Mouse (Mus musculus): ENCODE measurements around the gene 4933421I07Rik. TPM values are rescaled to one million over a fixed set of nuclear protein-coding genes. Genes with fewer than 3 reads are reported as not detected.

4933421I07Rik gene
- not detected in 2 replicates for polyA plus RNA-seq (2014; fragmentation: Nextera tagmentation; extraction: Ambion mirVana)

- H3K36me3 ChIP-seq (replicated peaks; ENCODE audit: control insufficient read depth, insufficient read depth, low read depth, low read length), result no peaks in the 10 kb centered on the region
- H3K27me3 ChIP-seq (ENCODE audit: control insufficient read depth, insufficient read depth, low read length), result no peaks in the 10 kb centered on the region
- H3K27ac ChIP-seq (replicated peaks; ENCODE audit: low read depth, low read length), result no peak within 1 kb of the TSS
- H3K9me3 ChIP-seq (replicated peaks; ENCODE audit: control insufficient read depth, low read length), result peaks cover 2% of the 10 kb centered on the region; the same call in 1 of the 2 replicates
- no peak within 1 kb of the TSS for H3K4me3 ChIP-seq (ENCODE audit: low read depth, low read length)
- ATAC-seq (replicated peaks; ENCODE audit: insufficient number of reproducible peaks, low FRiP score, low TSS enrichment, low read depth) (no peak), DNase-seq (ENCODE audit: low spot score) (no peak)
- H3K4me1 ChIP-seq (ENCODE audit: control insufficient read depth, insufficient read depth, low read length), result no peaks in the 10 kb centered on the region
- no peak within 1 kb of the TSS for H3K4me2 ChIP-seq (ENCODE audit: low read depth, low read length)
- H3K9ac ChIP-seq (replicated peaks; ENCODE audit: low read length), result no peak within 1 kb of the TSS
- WGBS, result 83% methylated on average over 5 of the region's 5 CpGs
Measured at GRCm38 (mm10) chr7:42447850-42448249, at the start of gene 4933421I07Rik. TSS of gene 4933421I07Rik (minus strand) at chr7:42448120.

GRCm38 (mm10) chr7:42497356-42497755 is 49.4 kb upstream of the 4933421I07Rik start:
- no peak overlapping the region for H3K27ac ChIP-seq (replicated peaks; ENCODE audit: low read depth, low read length)
- H3K4me1 ChIP-seq (ENCODE audit: control insufficient read depth, insufficient read depth, low read length), result no peaks in the 10 kb centered on the region
- peaks cover 4% of the 10 kb centered on the region; the same call in 1 of the 2 replicates for H3K36me3 ChIP-seq (replicated peaks; ENCODE audit: control insufficient read depth, insufficient read depth, low read depth, low read length)
- DNase-seq (ENCODE audit: low spot score) (no peak), ATAC-seq (replicated peaks; ENCODE audit: insufficient number of reproducible peaks, low FRiP score, low TSS enrichment, low read depth) (no peak)
- H3K9me3 ChIP-seq (replicated peaks; ENCODE audit: control insufficient read depth, low read length), result 0 out of 2 replicates have a peak, but pooled peaks cover 2% of the 10 kb centered on the region
- H3K4me2 ChIP-seq (ENCODE audit: low read depth, low read length), result no peak overlapping the region
- H3K27me3 ChIP-seq (ENCODE audit: control insufficient read depth, insufficient read depth, low read length), result no peaks in the 10 kb centered on the region
- H3K9ac ChIP-seq (replicated peaks; ENCODE audit: low read length), result no peak overlapping the region
- WGBS, result 89% methylated on average over 9 of the region's 9 CpGs
- no peak overlapping the region for H3K4me3 ChIP-seq (ENCODE audit: low read depth, low read length)

- Histone ChIP-seq H3K9me3 (replicated peaks; ENCODE audit: control insufficient read depth, low read length) (0 out of 2 replicates have a peak, but pooled peaks cover 2% of the 10 kb centered on the region), H3K4me1 (ENCODE audit: control insufficient read depth, insufficient read depth, low read length) (no peaks in the 10 kb centered on the region), H3K27ac (replicated peaks; ENCODE audit: low read depth, low read length) (no peak overlapping the region), H3K36me3 (replicated peaks; ENCODE audit: control insufficient read depth, insufficient read depth, low read depth, low read length) (peaks cover 4% of the 10 kb centered on the region; the same call in 1 of the 2 replicates), H3K27me3 (ENCODE audit: control insufficient read depth, insufficient read depth, low read length) (no peaks in the 10 kb centered on the region), H3K4me2 (ENCODE audit: low read depth, low read length) (no peak overlapping the region), H3K9ac (replicated peaks; ENCODE audit: low read length) (no peak overlapping the region), H3K4me3 (ENCODE audit: low read depth, low read length) (no peak overlapping the region)
- WGBS, result 83% methylated on average over 1 of the region's 1 CpGs
- no peak for DNase-seq (ENCODE audit: low spot score)
- no peak for ATAC-seq (replicated peaks; ENCODE audit: insufficient number of reproducible peaks, low FRiP score, low TSS enrichment, low read depth)
Measured at GRCm38 (mm10) chr7:42496202-42496601, 48.3 kb upstream of the 4933421I07Rik start.

GRCm38 (mm10) chr7:42490859-42491258 is 42.9 kb upstream of the 4933421I07Rik start:
- WGBS, result 92% methylated on average over 5 of the region's 5 CpGs
- Histone ChIP-seq H3K4me3 (ENCODE audit: low read depth, low read length) (no peak overlapping the region), H3K27ac (replicated peaks; ENCODE audit: low read depth, low read length) (no peak overlapping the region), H3K9ac (replicated peaks; ENCODE audit: low read length) (no peak overlapping the region), H3K9me3 (replicated peaks; ENCODE audit: control insufficient read depth, low read length) (no peaks in the 10 kb centered on the region), H3K36me3 (replicated peaks; ENCODE audit: control insufficient read depth, insufficient read depth, low read depth, low read length) (no peaks in the 10 kb centered on the region; the same call in 1 of the 2 replicates), H3K27me3 (ENCODE audit: control insufficient read depth, insufficient read depth, low read length) (no peaks in the 10 kb centered on the region), H3K4me2 (ENCODE audit: low read depth, low read length) (no peak overlapping the region), H3K4me1 (ENCODE audit: control insufficient read depth, insufficient read depth, low read length) (no peaks in the 10 kb centered on the region)
- ATAC-seq (replicated peaks; ENCODE audit: insufficient number of reproducible peaks, low FRiP score, low TSS enrichment, low read depth) (no peak), DNase-seq (ENCODE audit: low spot score) (no peak)

DNA sequence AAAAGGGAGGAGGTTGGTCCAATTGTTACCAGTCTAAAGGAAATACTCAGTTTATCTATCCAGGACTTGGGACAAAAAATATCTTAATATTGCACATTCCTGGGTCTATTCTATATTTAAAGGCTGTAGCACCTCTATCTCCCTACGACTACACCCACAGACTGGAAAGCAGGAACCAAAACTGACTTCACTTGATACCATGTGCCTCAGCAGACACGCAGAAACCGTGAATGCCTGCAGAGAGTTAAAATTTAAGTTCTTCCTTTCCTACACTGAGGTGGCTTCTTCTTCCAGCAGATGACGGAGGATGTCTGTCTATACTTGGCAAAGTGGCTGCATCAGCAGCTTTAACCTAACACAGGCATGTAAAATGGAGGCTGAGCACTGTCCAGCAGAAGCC is 42.4 kb upstream of the 4933421I07Rik start:
- WGBS, result 92% methylated on average over 4 of the region's 4 CpGs

GRCm38 (mm10) chr7:42454640-42455039 is 6.7 kb upstream of the 4933421I07Rik start:
- Histone ChIP-seq H3K27me3 (ENCODE audit: control insufficient read depth, insufficient read depth, low read length) (no peaks in the 10 kb centered on the region), H3K4me3 (ENCODE audit: low read depth, low read length) (no peak overlapping the region), H3K27ac (replicated peaks; ENCODE audit: low read depth, low read length) (no peak overlapping the region), H3K4me1 (ENCODE audit: control insufficient read depth, insufficient read depth, low read length) (no peaks in the 10 kb centered on the region), H3K9me3 (replicated peaks; ENCODE audit: control insufficient read depth, low read length) (no peaks in the 10 kb centered on the region), H3K4me2 (ENCODE audit: low read depth, low read length) (no peak overlapping the region), H3K36me3 (replicated peaks; ENCODE audit: control insufficient read depth, insufficient read depth, low read depth, low read length) (no peaks in the 10 kb centered on the region), H3K9ac (replicated peaks; ENCODE audit: low read length) (no peak overlapping the region)
- ATAC-seq (replicated peaks; ENCODE audit: insufficient number of reproducible peaks, low FRiP score, low TSS enrichment, low read depth) (no peak), DNase-seq (ENCODE audit: low spot score) (no peak)
- 73% methylated on average over 4 of the region's 4 CpGs for WGBS

More for the DNA sequence above, 42.4 kb upstream of the 4933421I07Rik start:
- Histone ChIP-seq H3K9me3 (replicated peaks; ENCODE audit: control insufficient read depth, low read length) (no peaks in the 10 kb centered on the region), H3K27ac (replicated peaks; ENCODE audit: low read depth, low read length) (no peak overlapping the region), H3K4me2 (ENCODE audit: low read depth, low read length) (no peak overlapping the region), H3K36me3 (replicated peaks; ENCODE audit: control insufficient read depth, insufficient read depth, low read depth, low read length) (no peaks in the 10 kb centered on the region; the same call in 1 of the 2 replicates), H3K9ac (replicated peaks; ENCODE audit: low read length) (no peak overlapping the region), H3K27me3 (ENCODE audit: control insufficient read depth, insufficient read depth, low read length) (no peaks in the 10 kb centered on the region), H3K4me1 (ENCODE audit: control insufficient read depth, insufficient read depth, low read length) (no peaks in the 10 kb centered on the region), H3K4me3 (ENCODE audit: low read depth, low read length) (no peak overlapping the region)
- ATAC-seq (replicated peaks; ENCODE audit: insufficient number of reproducible peaks, low FRiP score, low TSS enrichment, low read depth) (no peak), DNase-seq (ENCODE audit: low spot score) (no peak)

DNA sequence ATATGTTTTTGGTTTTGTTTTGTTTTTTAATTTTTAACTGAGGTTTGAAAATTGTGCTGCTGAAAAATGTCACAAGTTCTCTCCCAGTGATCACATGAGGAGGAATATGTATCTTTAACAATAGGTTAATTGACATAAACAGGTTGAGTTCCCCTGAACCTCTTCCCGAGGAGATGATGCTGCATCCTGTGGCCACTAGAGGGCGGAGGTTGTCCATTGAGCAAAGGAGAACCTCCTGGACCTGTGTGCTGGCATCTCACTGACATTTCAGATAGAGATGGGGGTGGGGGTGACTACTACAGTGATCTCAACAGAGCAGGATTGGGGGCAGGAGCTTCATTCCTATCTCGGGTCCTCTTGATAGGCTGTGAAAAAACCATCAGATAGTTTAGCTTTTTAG is 2.7 kb upstream of the 4933421I07Rik start:
- no peak overlapping the region for H3K4me3 ChIP-seq (ENCODE audit: low read depth, low read length)
- no peak overlapping the region for H3K27ac ChIP-seq (replicated peaks; ENCODE audit: low read depth, low read length)
- no peaks in the 10 kb centered on the region for H3K27me3 ChIP-seq (ENCODE audit: control insufficient read depth, insufficient read depth, low read length)
- ATAC-seq (replicated peaks; ENCODE audit: insufficient number of reproducible peaks, low FRiP score, low TSS enrichment, low read depth), result no peak
- H3K36me3 ChIP-seq (replicated peaks; ENCODE audit: control insufficient read depth, insufficient read depth, low read depth, low read length), result no peaks in the 10 kb centered on the region
- no peak overlapping the region for H3K4me2 ChIP-seq (ENCODE audit: low read depth, low read length)
- no peak overlapping the region for H3K9ac ChIP-seq (replicated peaks; ENCODE audit: low read length)
- 49% methylated on average over 3 of the region's 3 CpGs for WGBS
- DNase-seq (ENCODE audit: low spot score), result no peak
- H3K4me1 ChIP-seq (ENCODE audit: control insufficient read depth, insufficient read depth, low read length), result no peaks in the 10 kb centered on the region
- H3K9me3 ChIP-seq (replicated peaks; ENCODE audit: control insufficient read depth, low read length), result peaks cover 2% of the 10 kb centered on the region; the same call in 1 of the 2 replicates

DNA sequence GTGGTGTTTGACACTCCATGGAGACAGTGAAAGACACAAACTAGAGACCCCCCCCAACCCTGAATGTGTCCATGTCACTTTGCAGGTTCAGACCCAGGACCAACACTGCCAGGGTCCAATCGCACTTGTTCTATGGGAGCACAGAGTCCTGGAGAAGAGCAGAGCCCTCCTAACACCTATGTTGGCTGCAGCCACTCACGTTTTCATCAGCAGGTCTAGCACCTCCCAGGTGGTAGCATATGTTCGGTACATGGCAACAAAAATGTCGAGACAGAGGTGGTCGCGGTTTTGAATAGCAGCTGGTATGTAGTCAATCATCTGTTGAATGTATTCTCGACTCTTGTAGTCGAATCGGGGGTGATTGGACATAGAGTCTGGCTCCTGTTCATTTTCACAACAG is 568 bp downstream of the 4933421I07Rik start:
- Histone ChIP-seq H3K36me3 (replicated peaks; ENCODE audit: control insufficient read depth, insufficient read depth, low read depth, low read length) (no peaks in the 10 kb centered on the region), H3K4me2 (ENCODE audit: low read depth, low read length) (no peak overlapping the region), H3K4me1 (ENCODE audit: control insufficient read depth, insufficient read depth, low read length) (no peaks in the 10 kb centered on the region), H3K9ac (replicated peaks; ENCODE audit: low read length) (no peak overlapping the region), H3K27me3 (ENCODE audit: control insufficient read depth, insufficient read depth, low read length) (no peaks in the 10 kb centered on the region), H3K4me3 (ENCODE audit: low read depth, low read length) (no peak overlapping the region), H3K27ac (replicated peaks; ENCODE audit: low read depth, low read length) (no peak overlapping the region), H3K9me3 (replicated peaks; ENCODE audit: control insufficient read depth, low read length) (peaks cover 2% of the 10 kb centered on the region; the same call in 1 of the 2 replicates)
- no peak for DNase-seq (ENCODE audit: low spot score)
- ATAC-seq (replicated peaks; ENCODE audit: insufficient number of reproducible peaks, low FRiP score, low TSS enrichment, low read depth), result no peak
- 89% methylated on average over 9 of the region's 9 CpGs for WGBS
